Mouse (Mus musculus): Measurements from ENCODE around the gene Slc4a1. TPM values are rescaled to one million over a fixed set of nuclear protein-coding genes. Genes with fewer than 3 reads are reported as not detected.

Slc4a1 gene
- polyA plus RNA-seq, 1 experiment from 2014 or later = 5.6 TPM

DNA sequence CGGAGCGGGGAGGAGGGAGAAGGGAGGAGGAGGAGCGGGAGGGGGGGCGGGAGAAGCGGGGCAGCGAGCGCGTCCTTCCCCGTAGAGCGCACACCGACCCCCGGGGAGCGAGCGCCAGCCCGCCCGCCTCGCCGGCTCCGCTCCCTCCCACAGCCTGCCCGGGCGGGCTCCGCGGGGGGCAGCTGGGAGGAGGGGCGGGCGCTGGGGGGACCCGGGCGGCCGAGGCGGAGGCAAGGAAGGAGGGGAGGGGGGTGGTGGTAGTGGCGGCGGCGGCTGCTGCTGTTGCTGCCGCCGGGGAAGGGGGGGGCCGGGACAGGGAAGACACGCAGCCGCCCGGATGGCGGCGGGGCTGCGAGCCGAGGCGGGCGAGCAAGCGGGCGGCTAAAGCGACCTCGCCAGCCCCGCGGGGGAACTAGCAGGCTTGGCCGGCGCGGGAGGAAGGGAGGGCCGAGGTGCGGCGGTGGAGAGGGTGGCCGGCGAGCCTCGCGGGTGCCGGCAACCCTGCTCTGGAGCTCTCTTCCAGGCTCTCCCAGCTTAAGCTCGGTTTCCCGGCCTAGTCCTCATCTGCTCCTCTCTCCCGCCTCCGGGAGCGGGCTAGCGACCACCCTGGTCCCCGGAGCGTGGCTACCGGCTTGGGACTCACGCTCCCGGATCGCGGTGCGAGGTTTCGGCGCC, 48.0 kb downstream of the Slc4a1 start:
- H3K9ac ChIP-seq (ENCODE audit: low read length) = peak overlapping the region; percentile 100
- H3K4me2 ChIP-seq (ENCODE audit: low read length) = peak overlapping the region; percentile 87
- no peaks in the 10 kb centered on the region for H3K9me3 ChIP-seq (ENCODE audit: control insufficient read depth, low read length)
- H3K27me3 ChIP-seq (ENCODE audit: control insufficient read depth, insufficient read depth, low read length) = no peaks in the 10 kb centered on the region
- peaks cover 26% of the 10 kb centered on the region for H3K36me3 ChIP-seq (ENCODE audit: control insufficient read depth, insufficient read depth, low read length)
- WGBS = 1% methylated on average over 44 of the region's 77 CpGs
- peak overlapping the region; percentile 97 to 99 for H3K27ac ChIP-seq (replicated peaks in 1 of 2; ENCODE audit: control insufficient read depth in 1 of 2, insufficient read depth in 1 of 2, low read depth in 2 of 2, low read length in 2 of 2)
- peak overlapping the region; percentile 96 to 100 for H3K4me3 ChIP-seq (ENCODE audit: control insufficient read depth in 1 of 2, insufficient read depth in 1 of 2, low read depth in 1 of 2, low read length in 2 of 2)
- H3K4me1 ChIP-seq (ENCODE audit: control insufficient read depth in 2 of 2, insufficient read depth in 2 of 2, low read length in 2 of 2) = peaks cover 3 to 23% of the 10 kb centered on the region in 2 experiments
- peak; percentile 49 for ATAC-seq (ENCODE audit: insufficient number of reproducible peaks, insufficient read depth, low FRiP score, low read depth)

DNA sequence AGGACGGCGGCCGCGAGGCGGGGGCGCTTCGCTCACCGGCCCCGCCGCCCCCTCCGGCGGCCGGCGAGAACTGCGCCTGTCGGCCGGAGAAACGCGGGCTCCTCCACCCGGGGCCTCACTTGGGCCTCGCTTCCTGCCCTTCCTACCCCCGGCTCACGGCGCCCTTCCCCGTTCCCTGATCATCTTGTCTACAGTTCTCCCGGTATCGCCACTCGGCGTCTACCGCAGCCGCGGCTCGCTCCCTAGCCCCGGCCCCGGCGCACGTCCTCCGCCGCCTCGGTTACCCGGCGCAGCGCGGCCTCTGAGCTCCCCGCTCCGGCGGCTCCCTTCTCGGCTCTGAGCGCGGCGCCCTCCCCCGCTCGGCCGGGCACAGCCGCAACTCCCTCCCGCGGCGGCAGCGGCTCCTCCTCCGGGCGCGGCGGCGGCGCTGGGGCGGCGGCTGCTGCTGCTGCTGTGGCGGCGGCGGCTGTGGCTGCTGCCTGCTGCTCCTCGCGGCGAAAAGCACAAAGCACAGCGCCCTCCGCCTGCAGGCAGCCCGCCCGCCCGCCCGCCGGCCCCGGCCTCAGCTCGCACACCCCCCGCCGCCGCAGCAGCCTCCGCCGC, 48.6 kb downstream of the Slc4a1 start:
- peak overlapping the region; percentile 100 for H3K9ac ChIP-seq (ENCODE audit: low read length)
- peak overlapping the region; percentile 77 to 99 for H3K27ac ChIP-seq (replicated peaks in 1 of 2; ENCODE audit: control insufficient read depth in 1 of 2, insufficient read depth in 1 of 2, low read depth in 2 of 2, low read length in 2 of 2)
- H3K27me3 ChIP-seq (ENCODE audit: control insufficient read depth, insufficient read depth, low read length) = no peaks in the 10 kb centered on the region
- peaks cover 32% of the 10 kb centered on the region for H3K36me3 ChIP-seq (ENCODE audit: control insufficient read depth, insufficient read depth, low read length)
- H3K4me3 ChIP-seq (ENCODE audit: control insufficient read depth in 1 of 2, insufficient read depth in 1 of 2, low read depth in 1 of 2, low read length in 2 of 2) = peak overlapping the region; percentile 64 to 100
- peak overlapping the region; percentile 87 for H3K4me2 ChIP-seq (ENCODE audit: low read length)
- no peaks in the 10 kb centered on the region for H3K9me3 ChIP-seq (ENCODE audit: control insufficient read depth, low read length)
- WGBS = 1% methylated on average over 28 of the region's 87 CpGs
- H3K4me1 ChIP-seq (ENCODE audit: control insufficient read depth in 2 of 2, insufficient read depth in 2 of 2, low read length in 2 of 2) = peaks cover 3 to 23% of the 10 kb centered on the region in 2 experiments
- ATAC-seq (ENCODE audit: insufficient number of reproducible peaks, insufficient read depth, low FRiP score, low read depth) = 0 out of 2 replicates have a peak, but pooled peaks have one; percentile 18

DNA sequence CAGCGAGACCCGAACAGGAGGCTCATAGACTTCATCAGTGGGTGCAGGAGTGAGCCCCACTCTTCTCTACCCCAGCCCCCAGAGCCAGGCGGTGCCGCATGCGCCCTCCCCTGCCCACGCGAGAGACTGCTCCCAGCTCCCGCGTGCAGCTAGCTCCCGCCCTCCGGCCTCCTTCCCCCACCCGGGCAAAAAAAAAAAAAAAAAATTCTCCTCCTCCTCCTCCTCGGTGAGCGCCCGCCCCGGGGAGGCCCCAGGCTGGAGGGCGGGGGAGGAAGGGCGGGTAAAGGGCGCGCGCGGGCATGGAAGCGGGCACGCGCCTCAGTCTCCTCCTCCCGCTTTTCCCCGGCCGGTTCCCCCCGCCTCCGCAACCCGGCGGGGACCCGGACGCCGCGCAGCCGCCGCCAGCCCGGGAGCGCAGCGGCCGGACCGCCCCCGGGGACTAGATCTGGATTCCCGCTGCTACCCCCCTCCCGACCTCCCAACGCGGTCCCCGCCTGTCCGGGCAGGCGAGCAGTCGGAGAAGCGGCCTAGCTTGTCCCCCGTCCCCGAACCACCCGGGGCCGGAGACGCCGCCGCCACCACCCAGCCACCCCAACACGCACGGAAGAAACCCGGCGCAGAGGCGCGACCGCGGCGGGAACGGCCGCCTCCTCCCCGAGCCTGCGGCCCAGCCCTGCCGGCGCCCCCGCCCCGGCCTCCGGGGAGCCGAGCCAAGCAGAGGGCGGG, 49.3 kb downstream of the Slc4a1 start:
- Histone ChIP-seq H3K4me2 (ENCODE audit: low read length) (peak overlapping the region; percentile 87), H3K27me3 (ENCODE audit: control insufficient read depth, insufficient read depth, low read length) (no peaks in the 10 kb centered on the region), H3K9ac (ENCODE audit: low read length) (peak overlapping the region; percentile 100), H3K27ac (replicated peaks in 1 of 2; ENCODE audit: control insufficient read depth in 1 of 2, insufficient read depth in 1 of 2, low read depth in 2 of 2, low read length in 2 of 2) (peak overlapping the region; percentile 77 to 99), H3K4me3 (ENCODE audit: control insufficient read depth in 1 of 2, insufficient read depth in 1 of 2, low read depth in 1 of 2, low read length in 2 of 2) (peak overlapping the region; percentile 64 to 100), H3K9me3 (ENCODE audit: control insufficient read depth, low read length) (no peaks in the 10 kb centered on the region), H3K4me1 (ENCODE audit: control insufficient read depth in 2 of 2, insufficient read depth in 2 of 2, low read length in 2 of 2) (peaks cover 3 to 23% of the 10 kb centered on the region in 2 experiments), H3K36me3 (ENCODE audit: control insufficient read depth, insufficient read depth, low read length) (peaks cover 39% of the 10 kb centered on the region)
- under 1% methylated on average over 53 of the region's 80 CpGs for WGBS
- peak; percentile 49 for ATAC-seq (ENCODE audit: insufficient number of reproducible peaks, insufficient read depth, low FRiP score, low read depth)

DNA sequence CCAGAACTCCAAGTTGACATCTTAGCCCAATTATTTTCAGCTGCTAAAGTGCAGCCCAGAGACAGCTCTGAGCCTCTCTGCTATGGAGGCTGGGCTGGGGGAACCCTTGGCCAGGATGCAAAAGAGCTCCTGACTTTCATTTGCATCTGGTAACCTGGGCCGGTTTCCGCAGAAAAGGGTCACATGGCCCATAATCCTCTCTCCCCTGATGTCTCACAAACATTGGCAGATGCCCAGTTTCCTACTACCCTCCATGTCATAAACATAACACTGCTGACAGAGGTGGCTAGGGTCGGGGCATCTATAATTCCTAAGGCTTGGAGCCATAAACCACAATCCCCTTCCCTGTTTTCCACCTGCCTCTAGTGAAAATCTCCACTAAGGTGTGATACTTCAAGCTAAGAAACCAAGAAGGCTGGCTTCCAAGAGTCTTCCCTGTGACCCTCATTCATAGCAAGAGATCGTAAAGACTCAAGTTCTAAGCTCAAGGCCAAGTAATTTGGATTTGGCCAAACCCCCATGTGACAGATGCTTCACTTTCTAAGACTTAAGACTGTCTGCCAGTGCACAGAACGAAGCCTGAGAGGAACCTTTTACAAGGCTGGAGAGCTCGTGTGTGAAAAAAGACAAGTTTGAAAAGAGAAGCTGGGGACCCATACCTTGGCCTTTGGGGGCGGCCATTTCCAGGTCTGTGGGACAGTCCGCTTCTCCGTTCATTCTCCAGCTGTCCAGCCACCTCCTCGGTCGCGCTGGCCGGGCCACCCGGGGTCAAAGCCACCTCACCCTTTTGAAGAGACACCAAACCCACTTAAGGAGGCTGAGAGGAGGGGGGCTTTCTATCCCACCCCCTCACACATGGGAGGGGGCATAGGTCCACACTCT, 50.1 kb downstream of the Slc4a1 start:
- H3K4me1 ChIP-seq (ENCODE audit: control insufficient read depth in 2 of 2, insufficient read depth in 2 of 2, low read length in 2 of 2) = peaks cover 3 to 23% of the 10 kb centered on the region in 2 experiments
- WGBS = 20% methylated on average over 14 of the region's 14 CpGs
- no peak for ATAC-seq (ENCODE audit: insufficient number of reproducible peaks, insufficient read depth, low FRiP score, low read depth)

DNA sequence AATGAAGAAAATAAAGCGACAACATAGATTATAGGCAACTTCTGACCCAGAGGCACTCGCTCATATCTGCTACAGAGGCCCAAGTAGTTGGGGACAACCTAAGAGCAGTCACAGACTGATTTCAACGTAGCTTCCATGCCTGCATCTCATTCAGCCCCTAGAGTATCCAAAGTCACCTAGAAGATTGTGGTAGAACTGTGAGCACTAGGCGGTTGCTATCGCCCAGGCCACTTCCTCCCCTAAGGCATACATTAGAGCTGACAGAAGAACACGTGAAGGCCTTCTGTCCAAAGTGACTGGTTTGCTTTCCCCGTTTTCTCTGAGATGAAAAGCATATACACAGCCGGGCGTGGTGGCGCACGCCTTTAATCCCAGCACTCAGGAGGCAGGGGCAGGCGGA, 51.7 kb downstream of the Slc4a1 start:
- H3K27ac ChIP-seq (replicated peaks in 1 of 2; ENCODE audit: control insufficient read depth in 1 of 2, insufficient read depth in 1 of 2, low read depth in 2 of 2, low read length in 2 of 2) = no peak overlapping the region
- ATAC-seq (ENCODE audit: insufficient number of reproducible peaks, insufficient read depth, low FRiP score, low read depth) = no peak

More for the DNA sequence above, 50.1 kb downstream of the Slc4a1 start:
- Histone ChIP-seq H3K4me2 (ENCODE audit: low read length) (peak overlapping the region; percentile 87), H3K9ac (ENCODE audit: low read length) (peak overlapping the region; percentile 100), H3K27ac (replicated peaks in 1 of 2; ENCODE audit: control insufficient read depth in 1 of 2, insufficient read depth in 1 of 2, low read depth in 2 of 2, low read length in 2 of 2) (peak overlapping the region; percentile 61 to 99), H3K4me3 (ENCODE audit: control insufficient read depth in 1 of 2, insufficient read depth in 1 of 2, low read depth in 1 of 2, low read length in 2 of 2) (peak overlapping the region; percentile 64 to 100), H3K9me3 (ENCODE audit: control insufficient read depth, low read length) (no peaks in the 10 kb centered on the region), H3K27me3 (ENCODE audit: control insufficient read depth, insufficient read depth, low read length) (no peaks in the 10 kb centered on the region), H3K36me3 (ENCODE audit: control insufficient read depth, insufficient read depth, low read length) (peaks cover 45% of the 10 kb centered on the region)

DNA sequence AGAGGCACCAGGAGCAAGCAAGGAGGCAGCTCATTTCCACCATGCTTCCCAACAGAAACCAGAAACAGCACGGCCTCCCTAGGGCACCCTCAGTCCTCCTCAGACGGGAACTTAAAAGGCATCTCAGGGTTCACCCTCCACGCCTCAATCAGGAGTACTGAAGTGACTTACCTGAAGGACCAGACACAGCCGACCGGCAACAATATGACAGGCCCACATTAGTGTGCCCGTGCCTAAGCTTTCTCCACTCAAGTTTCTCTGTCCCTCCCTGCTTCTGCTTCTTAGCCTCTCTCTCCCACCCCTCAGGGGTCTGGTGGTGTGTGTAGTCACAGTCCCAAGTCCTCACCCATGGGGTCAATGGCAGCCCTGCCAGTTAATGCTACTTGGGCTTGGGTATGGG, 53.4 kb downstream of the Slc4a1 start:
- no peaks in the 10 kb centered on the region for H3K27me3 ChIP-seq (ENCODE audit: control insufficient read depth, insufficient read depth, low read length)
- WGBS = 78% methylated on average over 6 of the region's 6 CpGs
- no peak for ATAC-seq (ENCODE audit: insufficient number of reproducible peaks, insufficient read depth, low FRiP score, low read depth)
- no peak overlapping the region for H3K4me2 ChIP-seq (ENCODE audit: low read length)
- H3K27ac ChIP-seq (replicated peaks in 1 of 2; ENCODE audit: control insufficient read depth in 1 of 2, insufficient read depth in 1 of 2, low read depth in 2 of 2, low read length in 2 of 2) = no peak overlapping the region
- H3K9ac ChIP-seq (ENCODE audit: low read length) = no peak overlapping the region
- peaks cover 71% of the 10 kb centered on the region for H3K36me3 ChIP-seq (ENCODE audit: control insufficient read depth, insufficient read depth, low read length)
- no peak overlapping the region for H3K4me3 ChIP-seq (ENCODE audit: control insufficient read depth in 1 of 2, insufficient read depth in 1 of 2, low read depth in 1 of 2, low read length in 2 of 2)
- H3K9me3 ChIP-seq (ENCODE audit: control insufficient read depth, low read length) = no peaks in the 10 kb centered on the region
- H3K4me1 ChIP-seq (ENCODE audit: control insufficient read depth in 2 of 2, insufficient read depth in 2 of 2, low read length in 2 of 2) = peaks cover 6 to 34% of the 10 kb centered on the region in 2 experiments

More for the DNA sequence above, 51.7 kb downstream of the Slc4a1 start:
- Histone ChIP-seq H3K4me3 (ENCODE audit: control insufficient read depth in 1 of 2, insufficient read depth in 1 of 2, low read depth in 1 of 2, low read length in 2 of 2) (no peak overlapping the region), H3K4me2 (ENCODE audit: low read length) (no peak overlapping the region), H3K27me3 (ENCODE audit: control insufficient read depth, insufficient read depth, low read length) (no peaks in the 10 kb centered on the region), H3K9ac (ENCODE audit: low read length) (no peak overlapping the region), H3K9me3 (ENCODE audit: control insufficient read depth, low read length) (no peaks in the 10 kb centered on the region), H3K4me1 (ENCODE audit: control insufficient read depth in 2 of 2, insufficient read depth in 2 of 2, low read length in 2 of 2) (peaks cover 4 to 27% of the 10 kb centered on the region in 2 experiments), H3K36me3 (ENCODE audit: control insufficient read depth, insufficient read depth, low read length) (peaks cover 61% of the 10 kb centered on the region)
- 86% methylated on average over 12 of the region's 12 CpGs for WGBS

DNA sequence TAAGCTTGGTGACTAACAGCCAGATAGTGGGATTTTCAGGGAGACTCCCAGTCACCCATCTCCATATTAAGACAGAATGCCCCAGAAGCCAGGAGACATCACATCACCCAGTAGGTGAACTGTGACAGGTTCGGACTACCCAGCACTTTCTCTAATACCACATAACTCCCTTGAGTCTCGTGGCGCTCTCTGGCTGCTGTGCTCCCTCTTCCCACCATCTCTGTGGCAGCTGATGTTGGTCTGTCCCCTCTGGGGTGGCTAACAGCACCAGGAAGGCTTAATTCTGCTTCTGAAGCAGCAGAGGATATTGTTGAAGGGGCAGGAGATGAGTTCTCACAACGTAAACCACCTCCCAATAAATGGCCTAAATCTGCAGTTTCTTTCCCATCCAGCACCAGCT, 54.0 kb downstream of the Slc4a1 start:
- Histone ChIP-seq H3K4me3 (ENCODE audit: control insufficient read depth in 1 of 2, insufficient read depth in 1 of 2, low read depth in 1 of 2, low read length in 2 of 2) (no peak overlapping the region), H3K4me1 (ENCODE audit: control insufficient read depth in 2 of 2, insufficient read depth in 2 of 2, low read length in 2 of 2) (peaks cover 6 to 34% of the 10 kb centered on the region in 2 experiments), H3K36me3 (ENCODE audit: control insufficient read depth, insufficient read depth, low read length) (peaks cover 77% of the 10 kb centered on the region), H3K9ac (ENCODE audit: low read length) (no peak overlapping the region), H3K4me2 (ENCODE audit: low read length) (no peak overlapping the region), H3K27me3 (ENCODE audit: control insufficient read depth, insufficient read depth, low read length) (no peaks in the 10 kb centered on the region), H3K9me3 (ENCODE audit: control insufficient read depth, low read length) (no peaks in the 10 kb centered on the region), H3K27ac (replicated peaks in 1 of 2; ENCODE audit: control insufficient read depth in 1 of 2, insufficient read depth in 1 of 2, low read depth in 2 of 2, low read length in 2 of 2) (no peak overlapping the region)
- no peak for ATAC-seq (ENCODE audit: insufficient number of reproducible peaks, insufficient read depth, low FRiP score, low read depth)
- 92% methylated on average over 4 of the region's 4 CpGs for WGBS

Data from heart, embryonic 14.5 days (tissue).